Mouse (Mus musculus) telencephalon, adult 2 months (tissue): ENCODE results near the gene Trhr2.

ENCODE experiments used
- DNase-seq: peaks from one replicate; pipeline ENCODE4 v3.0.0-alpha.2; 2011; ENCODE audit warnings: low read depth, low spot score

Gene Trhr2

GRCm38 (mm10) chr8:122355642-122356606, 4.6 kb downstream of the Trhr2 start:
- peak; percentile 86 for DNase-seq

DNA sequence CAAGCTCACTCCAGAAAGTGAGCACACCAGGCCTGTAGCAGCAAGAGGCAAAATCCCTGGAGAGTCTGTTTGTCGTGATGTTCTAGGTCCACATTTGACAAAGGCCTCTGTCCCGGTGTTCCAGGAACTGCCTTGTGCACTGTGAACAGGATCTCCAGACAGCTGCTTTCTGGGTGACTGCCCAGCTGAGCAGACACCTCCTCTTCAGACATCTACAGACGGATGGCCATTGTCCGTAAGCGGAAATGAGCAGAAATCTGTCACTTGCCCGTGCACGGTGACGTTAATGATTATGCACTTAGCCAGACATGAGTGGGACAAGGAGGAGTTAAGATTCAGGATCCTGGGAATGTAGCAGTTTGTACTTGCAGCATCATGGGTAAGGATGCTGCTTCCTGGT, 6.4 kb downstream of the Trhr2 start:
- no peak for DNase-seq

- no peak for DNase-seq
Measured at GRCm38 (mm10) chr8:122350309-122351089, 10.0 kb downstream of the Trhr2 start.

DNA sequence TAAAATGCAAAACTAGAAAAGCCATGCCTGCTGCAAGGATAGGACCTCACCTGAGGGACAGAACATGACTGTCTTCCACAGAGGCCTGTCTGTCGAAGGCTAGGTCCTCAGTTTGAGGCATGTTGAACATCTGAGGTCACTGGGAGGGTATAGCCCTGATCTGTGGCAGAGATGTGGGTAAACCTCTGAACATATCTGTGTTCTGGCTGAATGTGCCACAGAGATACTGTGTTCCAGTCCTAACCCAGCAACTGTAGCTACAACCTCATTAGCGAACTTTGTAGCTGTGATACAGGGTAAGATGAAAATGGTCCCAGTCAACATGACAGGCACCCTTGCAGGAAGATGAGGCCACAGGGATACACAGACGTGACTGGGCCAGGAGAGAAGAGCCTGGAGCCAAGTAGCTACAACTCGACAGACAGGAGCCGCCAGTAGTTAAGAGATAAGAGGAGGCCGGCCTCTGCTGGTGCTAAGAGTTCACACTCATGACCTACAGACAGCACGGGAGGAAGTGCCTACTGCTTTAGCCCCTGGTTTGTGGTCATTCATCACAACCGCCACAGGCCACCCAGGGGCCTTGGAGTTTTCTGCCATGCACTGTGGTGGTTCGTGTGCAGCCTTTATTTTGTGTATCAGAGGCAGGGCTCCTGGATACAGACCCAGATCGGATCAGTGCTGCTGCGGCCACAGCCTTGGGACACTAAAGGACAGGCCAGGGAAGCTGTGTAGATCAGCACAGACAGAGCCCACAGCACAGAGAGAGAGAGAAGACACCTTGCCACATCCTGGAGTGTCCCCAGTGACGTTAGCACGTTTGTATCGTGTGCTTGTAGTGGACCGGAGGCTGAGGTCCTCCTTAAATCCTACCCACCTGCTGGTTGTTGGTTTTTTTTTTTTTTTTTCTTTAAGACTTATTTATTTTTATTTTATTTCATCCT, 10.9 kb downstream of the Trhr2 start:
- DNase-seq, result no peak

- DNase-seq, result no peak
Measured at GRCm38 (mm10) chr8:122347811-122348552, 12.6 kb downstream of the Trhr2 start.

- no peak for DNase-seq
Measured at GRCm38 (mm10) chr8:122345181-122346095, 15.1 kb downstream of the Trhr2 start.

- no peak for DNase-seq
Measured at GRCm38 (mm10) chr8:122344219-122344618, 16.3 kb downstream of the Trhr2 start.

DNA sequence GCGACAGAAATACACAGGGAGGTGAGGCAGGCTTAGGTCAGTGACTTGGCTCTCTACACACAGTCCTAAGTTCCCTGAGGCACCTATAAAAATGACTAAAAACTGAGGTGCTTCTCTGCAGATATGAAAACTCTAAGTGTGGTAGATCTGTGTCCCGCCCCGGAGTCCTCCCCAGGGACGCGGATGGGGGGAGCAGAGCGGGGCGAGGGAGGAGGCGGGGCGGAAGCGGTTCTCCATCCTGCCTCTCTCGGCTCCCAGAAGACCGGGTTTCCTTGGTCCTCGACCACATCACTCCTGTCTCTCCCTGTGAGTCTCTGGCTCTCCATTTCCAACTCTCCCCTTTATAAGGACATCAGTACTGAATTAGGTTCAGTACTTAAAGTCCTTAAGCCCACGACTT, 16.8 kb downstream of the Trhr2 start:
- no peak for DNase-seq

- DNase-seq, result no peak
Measured at GRCm38 (mm10) chr8:122343341-122343740, 17.2 kb downstream of the Trhr2 start.

- no peak for DNase-seq
Measured at GRCm38 (mm10) chr8:122342806-122343209, 17.7 kb downstream of the Trhr2 start.

DNA sequence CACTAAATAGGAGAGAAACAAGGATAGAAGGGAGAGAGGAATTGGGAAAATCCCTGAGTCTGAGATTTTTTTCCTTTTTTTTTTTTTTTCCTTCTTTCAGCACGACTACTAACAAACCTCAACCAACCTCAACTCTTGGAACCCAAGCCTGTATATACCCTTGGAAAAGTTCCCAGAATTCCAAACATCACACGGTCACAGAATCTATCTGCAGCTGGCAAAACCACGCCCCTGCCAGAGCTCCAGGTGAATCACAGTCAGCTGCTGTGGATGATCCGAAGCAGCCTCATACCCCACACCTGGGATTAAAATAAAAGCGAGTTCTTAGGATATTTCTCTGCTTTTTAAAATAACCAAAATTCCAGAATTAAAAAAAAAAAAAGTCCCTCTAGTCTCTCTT, 18.2 kb downstream of the Trhr2 start:
- no peak for DNase-seq

GRCm38 (mm10) chr8:122341790-122342189, 18.8 kb downstream of the Trhr2 start:
- no peak for DNase-seq

- no peak for DNase-seq
Measured at GRCm38 (mm10) chr8:122340761-122341160, 19.8 kb downstream of the Trhr2 start.

GRCm38 (mm10) chr8:122338852-122339251, 21.7 kb downstream of the Trhr2 start:
- no peak for DNase-seq

- no peak for DNase-seq
Measured at GRCm38 (mm10) chr8:122336251-122336910, 24.2 kb downstream of the Trhr2 start.

GRCm38 (mm10) chr8:122335638-122336250, 24.8 kb downstream of the Trhr2 start:
- DNase-seq, result no peak

DNA sequence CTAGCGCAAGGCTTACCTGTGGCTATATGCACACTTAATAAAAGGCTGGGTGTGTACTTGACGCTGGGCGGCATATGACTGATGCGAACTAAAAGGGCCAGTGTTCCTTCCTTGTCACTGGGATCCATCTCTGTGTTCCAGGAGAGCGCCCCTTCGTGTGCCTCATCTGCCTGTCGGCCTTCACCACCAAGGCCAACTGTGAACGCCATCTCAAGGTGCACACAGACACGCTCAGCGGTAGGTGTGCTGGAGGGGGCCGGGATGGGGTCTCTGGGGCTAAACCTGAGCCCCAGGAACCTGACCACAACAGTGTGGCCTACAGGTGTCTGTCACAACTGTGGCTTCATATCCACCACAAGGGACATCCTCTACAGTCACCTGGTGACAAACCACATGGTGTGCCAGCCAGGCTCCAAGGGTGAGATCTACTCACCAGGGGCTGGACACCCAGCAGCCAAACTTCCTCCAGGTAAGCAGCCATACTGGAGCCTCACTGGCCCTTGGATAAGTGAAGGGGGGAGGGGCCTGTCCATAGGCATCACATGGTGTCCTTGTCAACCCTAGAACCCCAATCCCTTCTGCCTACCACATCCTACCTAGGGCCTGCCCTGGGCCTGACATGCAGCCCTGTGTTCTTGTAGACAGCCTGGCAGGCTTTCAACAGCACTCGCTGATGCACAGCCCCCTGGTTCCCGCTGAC, 25.6 kb downstream of the Trhr2 start:
- DNase-seq, result no peak

GRCm38 (mm10) chr8:122333531-122333930, 27.0 kb downstream of the Trhr2 start:
- no peak for DNase-seq
